Mouse (Mus musculus): ENCODE results near the gene Hcn2.
A peak's percentile ranks its signal among the peaks of the same experiment; 100 is the strongest.
"Not testable (repeated sequence)": the region's sequence is repeated elsewhere in the genome, so short reads cannot be mapped to it uniquely, and the experiment has no call there.

The Hcn2 gene

GRCm38 (mm10) chr10:79743161-79743560 lies 26.7 kb downstream of the Hcn2 start:
- DNase-seq (ENCODE audit: low read depth, low spot score), result no peak

- no peak for DNase-seq (ENCODE audit: low read depth, low spot score)
These were observed 27.4 kb downstream of the Hcn2 start for GRCm38 (mm10) chr10:79743650-79744365.

GRCm38 (mm10) chr10:79745411-79745810 lies 29.0 kb downstream of the Hcn2 start:
- DNase-seq (ENCODE audit: low read depth, low spot score), result no peak

GRCm38 (mm10) chr10:79745898-79746773 lies 29.7 kb downstream of the Hcn2 start, which contains the start of gene Polrmt:
TSS of gene Polrmt (minus strand) at chr10:79746581.
- DNase-seq (ENCODE audit: low read depth, low spot score), result peak; percentile 98

- DNase-seq (ENCODE audit: low read depth, low spot score), result no peak
These were observed 30.3 kb downstream of the Hcn2 start for GRCm38 (mm10) chr10:79746774-79747151.

- no peak for DNase-seq (ENCODE audit: low read depth, low spot score)
These were observed 32.1 kb downstream of the Hcn2 start for GRCm38 (mm10) chr10:79748496-79748895.

GRCm38 (mm10) chr10:79754856-79755516 lies 38.6 kb downstream of the Hcn2 start, which contains the start of gene Fgf22:
TSS of gene Fgf22 (plus strand) at chr10:79755076.
- peak; percentile 36 for DNase-seq (ENCODE audit: low read depth, low spot score)

- DNase-seq (ENCODE audit: low read depth, low spot score), result no peak
These were observed 39.4 kb downstream of the Hcn2 start for GRCm38 (mm10) chr10:79755854-79756253.

- DNase-seq (ENCODE audit: low read depth, low spot score), result no peak
These were observed 40.2 kb downstream of the Hcn2 start for GRCm38 (mm10) chr10:79756660-79757059.

GRCm38 (mm10) chr10:79759675-79760074 lies 43.2 kb downstream of the Hcn2 start:
- not testable (repeated sequence) for DNase-seq (ENCODE audit: low read depth, low spot score)

GRCm38 (mm10) chr10:79760603-79761143 lies 44.2 kb downstream of the Hcn2 start:
- no peak for DNase-seq (ENCODE audit: low read depth, low spot score)

- DNase-seq (ENCODE audit: low read depth, low spot score), result no peak
These were observed 46.4 kb downstream of the Hcn2 start for GRCm38 (mm10) chr10:79762875-79763274.

GRCm38 (mm10) chr10:79764234-79764633 lies 47.8 kb downstream of the Hcn2 start:
- DNase-seq (ENCODE audit: low read depth, low spot score), result no peak

GRCm38 (mm10) chr10:79765228-79765745 lies 48.9 kb downstream of the Hcn2 start:
- no peak for DNase-seq (ENCODE audit: low read depth, low spot score)

GRCm38 (mm10) chr10:79766001-79766507 lies 49.6 kb downstream of the Hcn2 start:
- no peak for DNase-seq (ENCODE audit: low read depth, low spot score)

- DNase-seq (ENCODE audit: low read depth, low spot score), result peak; percentile 98
These were observed 50.3 kb downstream of the Hcn2 start, which contains the start of gene Rnf126 for GRCm38 (mm10) chr10:79766508-79767325. TSS of gene Rnf126 (minus strand) at chr10:79766952.

GRCm38 (mm10) chr10:79767372-79768244 lies 51.2 kb downstream of the Hcn2 start:
- DNase-seq (ENCODE audit: low read depth, low spot score), result no peak

GRCm38 (mm10) chr10:79768400-79768799 lies 52.0 kb downstream of the Hcn2 start:
- peak; percentile 54 for DNase-seq (ENCODE audit: low read depth, low spot score)

GRCm38 (mm10) chr10:79769329-79769728 lies 52.9 kb downstream of the Hcn2 start:
- no peak for DNase-seq (ENCODE audit: low read depth, low spot score)
